Mouse (Mus musculus): ENCODE results near the gene Gm8660. TPM values are rescaled to one million over a fixed set of nuclear protein-coding genes. Genes with fewer than 3 reads are reported as not detected.
"Not testable (repeated sequence)": the region's sequence is repeated elsewhere in the genome, so short reads cannot be mapped to it uniquely, and the experiment has no call there.

Gm8660 gene
- polyA plus RNA-seq (2016; fragmentation: Nextera tagmentation; extraction: Ambion mirVana) = not detected in 2 replicates

GRCm38 (mm10) chr7:22370939-22371338 is at the start of gene Gm8660:
Gm8660 (minus strand) TSS chr7:22371039.
- H3K4me1 ChIP-seq; H3K4me3 ChIP-seq; H3K9me3 ChIP-seq; H3K27ac ChIP-seq (replicated peaks); H3K27me3 ChIP-seq (replicated peaks; ENCODE audit: low read depth, poor library complexity, severe bottlenecking); H3K36me3 ChIP-seq (replicated peaks); DNase-seq (ENCODE audit: low spot score): not testable (repeated sequence)
- WGBS = no CpG with 5 or more reads among the region's 1 CpGs

GRCm38 (mm10) chr7:22413283-22413682 is 42.4 kb upstream of the Gm8660 start, which contains the start of gene Vmn1r148:
Vmn1r148 (plus strand) TSS chr7:22413583.
- H3K36me3 ChIP-seq (replicated peaks); H3K4me1 ChIP-seq; DNase-seq (ENCODE audit: low spot score); H3K27ac ChIP-seq (replicated peaks); H3K27me3 ChIP-seq (replicated peaks; ENCODE audit: low read depth, poor library complexity, severe bottlenecking); H3K9me3 ChIP-seq; H3K4me3 ChIP-seq: not testable (repeated sequence)
- no CpG with 5 or more reads among the region's 3 CpGs for WGBS

- WGBS = no CpG with 5 or more reads among the region's 2 CpGs
- not testable (repeated sequence) for H3K27me3 ChIP-seq (replicated peaks; ENCODE audit: low read depth, poor library complexity, severe bottlenecking); H3K4me1 ChIP-seq
Measured at GRCm38 (mm10) chr7:22329617-22330016, 41.2 kb downstream of the Gm8660 start, which contains the start of gene Gm4187. Gm4187 (minus strand) TSS chr7:22329717.

More at GRCm38 (mm10) chr7:22329617-22330016, 41.2 kb downstream of the Gm8660 start, which contains the start of gene Gm4187:
- not testable (repeated sequence) for DNase-seq (ENCODE audit: low spot score); H3K36me3 ChIP-seq (replicated peaks); H3K9me3 ChIP-seq; H3K4me3 ChIP-seq; H3K27ac ChIP-seq (replicated peaks)

Other genes starting within 250 kb of the Gm8660 start
- gene Gm10666, start 236.3 kb downstream of the Gm8660 start, polyA plus RNA-seq (2016; fragmentation: Nextera tagmentation; extraction: Ambion mirVana) = not detected in 2 replicates
- not detected in 2 replicates for gene Vmn1r142, start 207.0 kb downstream of the Gm8660 start, polyA plus RNA-seq (2016; fragmentation: Nextera tagmentation; extraction: Ambion mirVana)
- not detected in 2 replicates for gene Vmn1r143, start 181.7 kb downstream of the Gm8660 start, polyA plus RNA-seq (2016; fragmentation: Nextera tagmentation; extraction: Ambion mirVana)
- not detected in 2 replicates for gene Gm8653, start 169.8 kb downstream of the Gm8660 start, polyA plus RNA-seq (2016; fragmentation: Nextera tagmentation; extraction: Ambion mirVana)
- not detected in 2 replicates for gene Gm8453, start 141.6 kb downstream of the Gm8660 start, polyA plus RNA-seq (2016; fragmentation: Nextera tagmentation; extraction: Ambion mirVana)
- not detected in 2 replicates for gene Gm4187, start 41.3 kb downstream of the Gm8660 start, polyA plus RNA-seq (2016; fragmentation: Nextera tagmentation; extraction: Ambion mirVana)
- gene Vmn1r148, start 42.5 kb upstream of the Gm8660 start, polyA plus RNA-seq (2016; fragmentation: Nextera tagmentation; extraction: Ambion mirVana) = not detected in 2 replicates
- not detected in 2 replicates for gene Vmn1r149, start 67.2 kb upstream of the Gm8660 start, polyA plus RNA-seq (2016; fragmentation: Nextera tagmentation; extraction: Ambion mirVana)
- gene Gm10665, start 93.0 kb upstream of the Gm8660 start, polyA plus RNA-seq (2016; fragmentation: Nextera tagmentation; extraction: Ambion mirVana) = not detected in 2 replicates
- gene Vmn1r151, start 128.6 kb upstream of the Gm8660 start, polyA plus RNA-seq (2016; fragmentation: Nextera tagmentation; extraction: Ambion mirVana) = not detected in 2 replicates
- gene Vmn1r152, start 151.9 kb upstream of the Gm8660 start, polyA plus RNA-seq (2016; fragmentation: Nextera tagmentation; extraction: Ambion mirVana) = not detected in 2 replicates
- gene Gm8677, start 163.8 kb upstream of the Gm8660 start, polyA plus RNA-seq (2016; fragmentation: Nextera tagmentation; extraction: Ambion mirVana) = not detected in 2 replicates
- not detected in 2 replicates for gene Gm4201, start 194.3 kb upstream of the Gm8660 start, polyA plus RNA-seq (2016; fragmentation: Nextera tagmentation; extraction: Ambion mirVana)
- gene Gm4565, start 217.1 kb upstream of the Gm8660 start, polyA plus RNA-seq (2016; fragmentation: Nextera tagmentation; extraction: Ambion mirVana) = not detected in 2 replicates